Mouse (Mus musculus): Measurements from ENCODE around the gene Olfr305. TPM values are rescaled to one million over a fixed set of nuclear protein-coding genes. Genes with fewer than 3 reads are reported as not detected.

Gene Olfr305
- polyA plus RNA-seq (2012; fragmentation: generic; extraction: Trizol), result not detected

GRCm38 (mm10) chr7:86366828-86367227, at the start of gene Olfr305:
TSS of gene Olfr305 (minus strand) at chr7:86366928.

DNA sequence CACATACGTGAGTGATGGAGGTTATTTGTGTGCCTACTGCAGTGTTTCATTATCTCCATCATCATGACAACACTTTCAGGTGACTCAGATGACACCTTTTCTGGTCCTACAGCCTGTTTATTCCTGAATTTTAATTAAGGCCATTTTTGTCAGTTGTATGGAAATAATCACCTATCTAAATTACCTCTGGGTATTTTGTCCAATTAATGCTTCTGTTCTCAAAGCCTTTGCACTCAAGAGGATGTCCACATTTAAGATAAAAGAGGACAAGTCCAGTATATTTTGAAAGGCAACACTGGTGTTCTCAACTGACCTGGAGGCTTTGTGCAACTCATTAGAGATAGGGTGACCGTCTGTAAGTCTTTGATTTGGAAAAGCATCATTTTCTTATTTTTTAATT, 36.8 kb upstream of the Olfr305 start, which contains the start of gene Olfr301:
TSS of gene Olfr301 (plus strand) at position 301 of the 400 bp plus-strand sequence.

DNA sequence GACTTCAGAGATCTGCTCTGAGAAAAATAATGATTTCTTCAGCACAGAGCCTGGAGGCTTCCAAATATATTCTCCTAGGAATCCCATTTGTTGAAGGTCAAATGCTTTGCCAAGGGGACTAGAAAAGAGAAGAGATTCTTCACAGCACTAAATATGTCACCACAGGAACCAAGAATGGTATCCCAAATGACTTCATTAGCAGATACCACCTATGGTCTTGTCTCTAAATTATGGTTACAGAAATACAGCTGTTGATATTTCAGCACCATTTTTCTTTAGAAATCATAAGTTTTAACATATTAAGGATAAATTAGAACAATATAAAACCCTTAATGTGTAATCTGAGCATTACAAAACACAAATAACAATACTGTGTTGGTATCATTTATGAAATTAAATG, 31.0 kb upstream of the Olfr305 start, which contains the start of gene Olfr303:
TSS of gene Olfr303 (minus strand) at position 101 of the 400 bp plus-strand sequence.

DNA sequence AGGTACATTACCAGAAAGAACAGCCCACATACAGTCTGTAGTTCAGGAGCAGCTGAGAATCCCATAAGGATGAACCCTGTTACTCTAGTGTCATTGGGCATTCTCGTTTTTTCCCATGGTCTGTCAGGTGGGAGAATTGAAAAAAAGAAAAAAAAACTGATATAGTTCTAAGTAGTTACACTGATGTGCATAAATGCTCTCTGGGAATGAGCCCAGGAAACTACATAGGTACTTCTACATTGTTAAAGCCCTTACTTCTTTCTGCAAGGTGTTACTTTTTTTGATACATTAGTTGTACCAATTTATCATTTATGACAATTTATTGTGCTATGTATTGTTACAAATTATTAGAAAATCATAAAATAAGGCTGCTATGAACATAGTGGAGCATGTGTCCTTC, 19.8 kb upstream of the Olfr305 start, which contains the start of gene Olfr304:
TSS of gene Olfr304 (minus strand) at position 101 of the 400 bp plus-strand sequence.

DNA sequence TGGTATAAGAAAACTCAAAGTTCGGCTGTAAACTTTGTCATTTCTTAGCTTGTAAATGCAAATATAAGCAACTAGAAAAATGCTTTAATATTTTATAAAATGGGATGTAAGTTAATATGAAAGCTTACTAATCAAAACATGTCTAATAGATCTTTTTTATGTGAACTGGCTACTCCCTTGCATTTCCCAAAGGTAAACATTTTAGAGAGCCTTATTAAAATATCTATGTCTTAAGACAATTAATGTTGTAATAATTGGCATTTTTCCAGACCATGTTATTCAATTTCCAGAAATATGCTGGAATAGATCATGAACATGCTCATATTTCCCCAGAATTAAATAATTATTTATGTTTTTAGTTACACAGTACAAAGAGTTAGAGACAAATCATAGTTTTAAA, 29.2 kb downstream of the Olfr305 start, which contains the start of gene Olfr307:
TSS of gene Olfr307 (minus strand) at position 101 of the 400 bp plus-strand sequence.

GRCm38 (mm10) chr7:86325530-86325929, 41.2 kb downstream of the Olfr305 start, which contains the start of gene Olfr308:
TSS of gene Olfr308 (minus strand) at chr7:86325630.

GRCm38 (mm10) chr7:86313608-86314007, 53.1 kb downstream of the Olfr305 start, which contains the start of gene Olfr309:
TSS of gene Olfr309 (minus strand) at chr7:86313708.

Other genes starting within 250 kb of the Olfr305 start
- not detected for gene Vmn2r75, start 195.2 kb downstream of the Olfr305 start, polyA plus RNA-seq (2012; fragmentation: generic; extraction: Trizol)
- not detected for gene Vmn2r76, start 120.6 kb downstream of the Olfr305 start, polyA plus RNA-seq (2012; fragmentation: generic; extraction: Trizol)
- not detected for gene Olfr310, start 89.8 kb downstream of the Olfr305 start, polyA plus RNA-seq (2012; fragmentation: generic; extraction: Trizol)
- gene Olfr309, start 53.2 kb downstream of the Olfr305 start, polyA plus RNA-seq (2012; fragmentation: generic; extraction: Trizol), result not detected
- gene Olfr308, start 41.3 kb downstream of the Olfr305 start, polyA plus RNA-seq (2012; fragmentation: generic; extraction: Trizol), result not detected
- not detected for gene Olfr307, start 29.3 kb downstream of the Olfr305 start, polyA plus RNA-seq (2012; fragmentation: generic; extraction: Trizol)
- not detected for gene Olfr304, start 19.7 kb upstream of the Olfr305 start, polyA plus RNA-seq (2012; fragmentation: generic; extraction: Trizol)
- not detected for gene Olfr303, start 30.9 kb upstream of the Olfr305 start, polyA plus RNA-seq (2012; fragmentation: generic; extraction: Trizol)
- gene Olfr301, start 36.9 kb upstream of the Olfr305 start, polyA plus RNA-seq (2012; fragmentation: generic; extraction: Trizol), result not detected
- gene Olfr299, start 93.0 kb upstream of the Olfr305 start, polyA plus RNA-seq (2012; fragmentation: generic; extraction: Trizol), result not detected
- gene Olfr298, start 125.6 kb upstream of the Olfr305 start, polyA plus RNA-seq (2012; fragmentation: generic; extraction: Trizol), result not detected
- not detected for gene Olfr297, start 153.0 kb upstream of the Olfr305 start, polyA plus RNA-seq (2012; fragmentation: generic; extraction: Trizol)
- gene Olfr295, start 216.9 kb upstream of the Olfr305 start, polyA plus RNA-seq (2012; fragmentation: generic; extraction: Trizol), result not detected
- gene Olfr294, start 249.7 kb upstream of the Olfr305 start, polyA plus RNA-seq (2012; fragmentation: generic; extraction: Trizol), result not detected